Mouse (Mus musculus) MEL (cell line): ENCODE data around the gene Tubgcp3. TPM values are rescaled to one million over a fixed set of nuclear protein-coding genes. Genes with fewer than 3 reads are reported as not detected.
A peak's percentile ranks its signal among the peaks of the same experiment; 100 is the strongest.

Source experiments
- DNase-seq: peaks from one replicate; pipeline ENCODE4 v3.0.0; 2011; ENCODE audit warnings: low read depth, low spot score
- H3K27ac ChIP-seq: 2 replicates; pipeline ENCODE4 v1.5.1; 2012; ENCODE audit warnings: low read depth, mild to moderate bottlenecking, control low read depth, low read length, moderate library complexity; ENCODE audit not compliant: control insufficient read depth
- H3K27me3 ChIP-seq, 2 experiments: fragments of 150-350 bp in 1 of 2; sonication (generic) in 1 of 2; 2 replicates each; pipeline ENCODE4 v1.6.1; 2012; ENCODE audit warnings: low read length in 2 of 2, mild to moderate bottlenecking in 2 of 2, improper control_type of control experiment in 1 of 2, moderate library complexity in 1 of 2; ENCODE audit not compliant: insufficient read depth in 2 of 2, control insufficient read depth in 1 of 2
- H3K36me3 ChIP-seq, 2 experiments: 2 replicates each; pipeline ENCODE4 v1.6.1; 2012 to 2014; ENCODE audit warnings: low read length in 2 of 2, improper control_type of control experiment in 1 of 2, inconsistent platforms in 1 of 2, mild to moderate bottlenecking in 1 of 2; ENCODE audit not compliant: insufficient read depth in 2 of 2, control insufficient read depth in 1 of 2
- H3K4me1 ChIP-seq, 2 experiments: fragments of 150-350 bp in 1 of 2; sonication (generic) in 1 of 2; 2 replicates each; pipeline ENCODE4 v1.6.1; 2012; ENCODE audit warnings: low read length in 2 of 2, improper control_type of control experiment in 1 of 2, mild to moderate bottlenecking in 1 of 2; ENCODE audit not compliant: insufficient read depth in 2 of 2, control insufficient read depth in 1 of 2
- H3K4me3 ChIP-seq, 2 experiments: fragments of 150-350 bp in 1 of 2; sonication (generic) in 1 of 2; 2 replicates each; pipeline ENCODE4 v1.5.1; 2012; ENCODE audit warnings: low read depth in 2 of 2, low read length in 2 of 2, mild to moderate bottlenecking in 2 of 2, moderate library complexity in 2 of 2, control low read depth in 1 of 2, improper control_type of control experiment in 1 of 2; ENCODE audit not compliant: control insufficient read depth in 1 of 2, insufficient read depth in 1 of 2
- H3K79me2 ChIP-seq: 2 replicates; pipeline ENCODE4 v1.6.1; 2012; ENCODE audit warnings: mild to moderate bottlenecking, low read length, moderate library complexity; ENCODE audit not compliant: control insufficient read depth, poor library complexity, insufficient read depth
- H3K9ac ChIP-seq: 2 replicates; pipeline ENCODE4 v1.6.1; 2012; ENCODE audit warnings: low read depth, mild to moderate bottlenecking, control low read depth, low read length, moderate library complexity; ENCODE audit not compliant: control insufficient read depth, poor library complexity, severe bottlenecking
- H3K9me3 ChIP-seq: fragments of 150-350 bp; sonication (generic); replicated peaks from 2 replicates; pipeline ENCODE4 v1.6.1; 2012; ENCODE audit warnings: mild to moderate bottlenecking, low read length, improper control_type of control experiment, moderate library complexity; ENCODE audit not compliant: insufficient read depth
- BHLHE40 ChIP-seq: IDR thresholded peaks from 2 replicates; pipeline ENCODE4 v1.6.1; 2012; ENCODE audit warnings: low read depth, mild to moderate bottlenecking, inconsistent platforms, low read length, improper control_type of control experiment, borderline replicate concordance
- CHD1 ChIP-seq: IDR thresholded peaks from 2 replicates; pipeline ENCODE4 v1.6.1; 2012; ENCODE audit warnings: low read depth, mild to moderate bottlenecking, inconsistent platforms, low read length, improper control_type of control experiment
- CHD2 ChIP-seq: IDR thresholded peaks from 2 replicates; pipeline ENCODE4 v1.6.1; 2011; ENCODE audit warnings: low read length, improper control_type of control experiment
- CTCF ChIP-seq, 3 experiments: IDR thresholded peaks in 2 of 3; conservative IDR thresholded peaks in 1 of 3; 2 replicates each; pipeline ENCODE4 v1.5.1; 2011 to 2012; ENCODE audit warnings: low read length in 3 of 3, low read depth in 2 of 3, mild to moderate bottlenecking in 2 of 3, improper control_type of control experiment in 1 of 3, inconsistent platforms in 1 of 3, mixed read lengths in 1 of 3, moderate library complexity in 1 of 3; ENCODE audit not compliant: control insufficient read depth in 1 of 3, insufficient read depth in 1 of 3, poor library complexity in 1 of 3, severe bottlenecking in 1 of 3
- E2F4 ChIP-seq: IDR thresholded peaks from 2 replicates; pipeline ENCODE4 v1.6.1; 2011; ENCODE audit warnings: low read depth, low read length, improper control_type of control experiment, borderline replicate concordance
- EP300 ChIP-seq, 2 experiments: IDR thresholded peaks; 2 replicates each; pipeline ENCODE4 v1.6.1; 2011; ENCODE audit warnings: improper control_type of control experiment in 2 of 2, low read length in 2 of 2, low read depth in 1 of 2, mild to moderate bottlenecking in 1 of 2
- ETS1 ChIP-seq: IDR thresholded peaks from 2 replicates; pipeline ENCODE4 v1.6.1; 2012; ENCODE audit warnings: low read depth, mild to moderate bottlenecking, inconsistent platforms, low read length, improper control_type of control experiment, moderate library complexity
- GABPA ChIP-seq: IDR thresholded peaks from 2 replicates; pipeline ENCODE4 v1.6.1; 2012; ENCODE audit warnings: low read depth, mild to moderate bottlenecking, inconsistent platforms, low read length, improper control_type of control experiment, moderate library complexity
- GATA1 ChIP-seq: IDR thresholded peaks from 2 replicates; pipeline ENCODE4 v1.6.1; 2011; ENCODE audit warnings: low read depth, low read length, improper control_type of control experiment
- HCFC1 ChIP-seq: IDR thresholded peaks from 2 replicates; pipeline ENCODE4 v1.6.1; 2012; ENCODE audit warnings: low read depth, mild to moderate bottlenecking, inconsistent platforms, low read length, improper control_type of control experiment, moderate library complexity
- JUND ChIP-seq: IDR thresholded peaks from 2 replicates; pipeline ENCODE4 v1.6.1; 2011; ENCODE audit warnings: low read depth, mild to moderate bottlenecking, improper control_type of control experiment, low read length
- KAT2A ChIP-seq: conservative IDR thresholded peaks from 2 replicates; pipeline ENCODE4 v1.6.1; 2012; ENCODE audit warnings: low read depth, low read length, improper control_type of control experiment, inconsistent platforms
- MAFK ChIP-seq: IDR thresholded peaks from 2 replicates; pipeline ENCODE4 v1.6.1; 2011; ENCODE audit warnings: low read depth, mild to moderate bottlenecking, low read length, improper control_type of control experiment, borderline replicate concordance
- MAX ChIP-seq: IDR thresholded peaks from 2 replicates; pipeline ENCODE4 v1.6.1; 2011; ENCODE audit warnings: low read length, improper control_type of control experiment
- MAZ ChIP-seq: IDR thresholded peaks from 2 replicates; pipeline ENCODE4 v1.6.1; 2012; ENCODE audit warnings: low read depth, mild to moderate bottlenecking, inconsistent platforms, low read length, improper control_type of control experiment
- MEF2A ChIP-seq: IDR thresholded peaks from 2 replicates; pipeline ENCODE4 v1.6.1; 2014; ENCODE audit warnings: low read depth, mild to moderate bottlenecking, inconsistent platforms, low read length, improper control_type of control experiment; ENCODE audit not compliant: poor library complexity, insufficient replicate concordance, severe bottlenecking; ENCODE audit errors: extremely low read depth
- MXI1 ChIP-seq: IDR thresholded peaks from 2 replicates; pipeline ENCODE4 v1.6.1; 2011; ENCODE audit warnings: mild to moderate bottlenecking, low read depth, low read length, improper control_type of control experiment
- MYB ChIP-seq: IDR thresholded peaks from 2 replicates; pipeline ENCODE4 v1.6.1; 2011; ENCODE audit warnings: mild to moderate bottlenecking, low read depth, low read length, improper control_type of control experiment
- MYC ChIP-seq: IDR thresholded peaks from 2 replicates; pipeline ENCODE4 v1.6.1; 2011; ENCODE audit warnings: low read depth, mild to moderate bottlenecking, low read length, improper control_type of control experiment, moderate library complexity
- NELFE ChIP-seq: IDR thresholded peaks from 2 replicates; pipeline ENCODE4 v1.6.1; 2011; ENCODE audit warnings: low read depth, low read length, improper control_type of control experiment
- NRF1 ChIP-seq: IDR thresholded peaks from 2 replicates; pipeline ENCODE4 v1.6.1; 2014; ENCODE audit warnings: low read depth, mild to moderate bottlenecking, inconsistent platforms, low read length, improper control_type of control experiment, moderate library complexity; ENCODE audit not compliant: poor library complexity, insufficient read depth, severe bottlenecking
- POLR2A ChIP-seq, 2 experiments: IDR thresholded peaks; 2 replicates each; pipeline ENCODE4 v1.6.1; 2011 to 2012; ENCODE audit warnings: low read length in 2 of 2, mild to moderate bottlenecking in 2 of 2, control low read depth in 1 of 2, improper control_type of control experiment in 1 of 2, low read depth in 1 of 2, moderate library complexity in 1 of 2; ENCODE audit not compliant: control insufficient read depth in 1 of 2, insufficient read depth in 1 of 2, poor library complexity in 1 of 2
- POLR2AphosphoS2 ChIP-seq: IDR thresholded peaks from 2 replicates; pipeline ENCODE4 v1.6.1; 2011; ENCODE audit warnings: low read length, improper control_type of control experiment
- POLR2AphosphoS5 ChIP-seq: IDR thresholded peaks from 2 replicates; pipeline ENCODE4 v1.6.1; 2012; ENCODE audit warnings: low read depth, borderline replicate concordance, mild to moderate bottlenecking, inconsistent platforms, low read length, moderate library complexity, mixed read lengths
- RAD21 ChIP-seq: IDR thresholded peaks from 2 replicates; pipeline ENCODE4 v1.6.1; 2011; ENCODE audit warnings: mild to moderate bottlenecking, low read depth, low read length, improper control_type of control experiment
- SMC3 ChIP-seq: IDR thresholded peaks from 2 replicates; pipeline ENCODE4 v1.6.1; 2011; ENCODE audit warnings: low read depth, low read length, improper control_type of control experiment
- TAL1 ChIP-seq: IDR thresholded peaks from 2 replicates; pipeline ENCODE4 v1.6.1; 2012; ENCODE audit warnings: mild to moderate bottlenecking, inconsistent platforms, low read length, moderate library complexity, mixed read lengths
- TBP ChIP-seq: IDR thresholded peaks from 2 replicates; pipeline ENCODE4 v1.8.0; 2011; ENCODE audit warnings: low read depth, low read length, improper control_type of control experiment
- TCF12 ChIP-seq: IDR thresholded peaks from 2 replicates; pipeline ENCODE4 v1.6.1; 2014; ENCODE audit warnings: low read depth, mild to moderate bottlenecking, inconsistent platforms, low read length, improper control_type of control experiment, moderate library complexity
- USF1 ChIP-seq: IDR thresholded peaks from 2 replicates; pipeline ENCODE4 v1.6.1; 2014; ENCODE audit warnings: low read depth, mild to moderate bottlenecking, inconsistent platforms, low read length, improper control_type of control experiment, moderate library complexity
- USF2 ChIP-seq, 2 experiments: IDR thresholded peaks; 2 replicates each; pipeline ENCODE4 v1.6.1; 2011 to 2012; ENCODE audit warnings: improper control_type of control experiment in 2 of 2, low read length in 2 of 2, borderline replicate concordance in 1 of 2, inconsistent platforms in 1 of 2, low read depth in 1 of 2, mild to moderate bottlenecking in 1 of 2; ENCODE audit not compliant: insufficient read depth in 1 of 2
- ZC3H11A ChIP-seq: IDR thresholded peaks from 2 replicates; pipeline ENCODE4 v1.6.1; 2012; ENCODE audit warnings: low read depth, mild to moderate bottlenecking, inconsistent platforms, low read length, improper control_type of control experiment
- ZKSCAN1 ChIP-seq: IDR thresholded peaks from 2 replicates; pipeline ENCODE4 v1.6.1; 2012; ENCODE audit warnings: low read depth, mild to moderate bottlenecking, inconsistent platforms, low read length, improper control_type of control experiment, moderate library complexity
- ZMIZ1 ChIP-seq: IDR thresholded peaks from 2 replicates; pipeline ENCODE4 v1.6.1; 2012; ENCODE audit warnings: low read depth, mild to moderate bottlenecking, inconsistent platforms, low read length, improper control_type of control experiment, moderate library complexity
- ZNF384 ChIP-seq: IDR thresholded peaks from 2 replicates; pipeline ENCODE4 v1.6.1; 2012; ENCODE audit warnings: low read depth, mild to moderate bottlenecking, inconsistent platforms, low read length, improper control_type of control experiment
- polyA plus RNA-seq, 2 experiments: library from polyadenylated mRNA; stranded (reverse) in 1 of 2; unstranded in 1 of 2; fragments of >175 nt in 1 of 2; fragments of >200 nt in 1 of 2; gene quantifications; 2 replicates each; pipeline versions ENCODE4 v1.2.1 to v1.2.4; 2012; ENCODE audit warnings: low replicate concordance in 2 of 2, low read depth in 1 of 2; ENCODE audit not compliant: insufficient read length in 2 of 2, insufficient read depth in 1 of 2, missing spikeins in 1 of 2
- total RNA-seq: library from RNA; depleted of rRNA; stranded (reverse); fragments of 300-350 nt; gene quantifications from 2 replicates; pipeline ENCODE4 v1.2.3, GENCODE M21; 2012; rRNA removed

The Tubgcp3 gene
- total RNA-seq (39.2 and 43.6 TPM in 2 replicates), polyA plus RNA-seq (10 to 100 TPM; 60.2 to 87.7 TPM)

DNA sequence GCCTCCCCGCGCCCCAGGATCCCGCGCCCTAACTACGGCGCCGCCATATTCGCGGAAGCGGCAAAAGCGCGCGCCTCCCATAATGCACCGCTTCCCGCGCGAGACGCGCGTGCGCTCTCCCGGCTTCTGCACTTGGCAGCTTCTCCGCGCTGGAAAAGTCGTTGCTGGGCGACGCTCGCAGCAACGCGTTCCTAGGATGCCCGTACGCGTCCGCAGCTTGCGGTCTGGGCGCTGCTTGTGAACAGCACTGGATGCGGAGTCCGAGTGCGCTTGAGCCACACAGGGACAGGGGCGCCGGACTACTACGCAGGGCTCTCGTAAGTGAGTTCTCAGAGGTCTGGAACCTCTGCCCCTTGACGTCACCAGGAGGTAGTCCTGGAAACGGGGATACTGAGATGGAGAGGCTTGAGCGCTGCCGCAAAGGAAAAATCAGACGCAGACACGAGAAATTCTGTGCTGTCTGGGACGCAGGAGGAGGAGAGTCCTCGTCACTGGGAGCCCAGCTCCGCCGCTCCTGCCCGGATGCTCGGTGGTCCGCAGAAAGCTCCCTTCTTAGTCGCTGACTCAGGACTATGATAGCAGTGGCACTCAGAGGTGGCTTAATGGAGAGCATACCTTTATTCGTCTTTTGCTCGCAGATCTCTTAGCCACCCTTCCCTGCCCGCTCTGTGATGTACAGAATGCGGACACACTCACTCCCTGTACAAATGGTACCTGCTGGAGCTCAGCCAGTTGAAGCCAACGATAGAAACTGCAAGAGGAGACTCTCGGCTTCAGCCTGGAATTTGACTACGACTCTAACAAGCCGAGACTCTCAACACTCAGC, at the start of gene Tubgcp3:
Gene Tubgcp3 (minus strand): TSS at position 193 of the 826 bp plus-strand sequence.
- DNase-seq: peak; percentile 92
- Histone ChIP-seq H3K4me1 (peaks cover 2 to 9% of the 10 kb centered on the region in 2 experiments; a peak in 3 of 4 replicates), H3K9ac (peak within 1 kb of the TSS; percentile 94), H3K27me3 (no peaks in the 10 kb centered on the region; a peak in 1 of 4 replicates), H3K27ac (peak within 1 kb of the TSS; percentile 56), H3K9me3 (no peaks in the 10 kb centered on the region), H3K79me2 (peaks cover 41% of the 10 kb centered on the region), H3K36me3 (peaks cover 6 to 8% of the 10 kb centered on the region in 2 experiments), H3K4me3 (peak within 1 kb of the TSS; percentile 66 to 93)
- no peak for TF ChIP-seq TCF12
- TF ChIP-seq USF1: no peak
- no peak for TF ChIP-seq ZC3H11A
- no peak for TF ChIP-seq MYC
- no peak for TF ChIP-seq USF2 (IDR thresholded peaks at IDR 0.05; ENCODE audit: borderline replicate concordance in 1 of 2, insufficient read depth in 1 of 2, low read depth in 1 of 2, low read length in 2 of 2)
- no peak; the same call in 1 of the 2 replicates for TF ChIP-seq KAT2A
- TF ChIP-seq NRF1: peak; percentile 80
- no peak for TF ChIP-seq ZNF384
- TF ChIP-seq EP300 (IDR thresholded peaks at IDR 0.05; ENCODE audit: low read depth in 1 of 2, low read length in 2 of 2): no peak
- TF ChIP-seq CTCF (IDR thresholded peaks at IDR 0.05 in 2 of 3, conservative IDR thresholded peaks at IDR 0.05 in 1 of 3; ENCODE audit: control insufficient read depth in 1 of 3, insufficient read depth in 1 of 3, low read depth in 2 of 3, low read length in 3 of 3, poor library complexity in 1 of 3, severe bottlenecking in 1 of 3): no peak
- no peak for TF ChIP-seq CHD1
- no peak for TF ChIP-seq CHD2
- TF ChIP-seq MAFK: no peak
- TF ChIP-seq POLR2A (IDR thresholded peaks at IDR 0.05; ENCODE audit: control insufficient read depth in 1 of 2, insufficient read depth in 1 of 2, low read depth in 1 of 2, low read length in 2 of 2, poor library complexity in 1 of 2): peak; percentile 84 to 85; a peak in 3 of 4 replicates
- TF ChIP-seq MAX: no peak; the same call in 1 of the 2 replicates
- 0 out of 2 replicates have a peak, but pooled peaks have one; percentile 39 for TF ChIP-seq POLR2AphosphoS2
- no peak for TF ChIP-seq ZMIZ1
- peak; percentile 64 for TF ChIP-seq TBP
- no peak for TF ChIP-seq MAZ
- TF ChIP-seq ZKSCAN1: no peak
- peak; percentile 88 for TF ChIP-seq HCFC1
- no peak for TF ChIP-seq POLR2AphosphoS5
- no peak for TF ChIP-seq MYB
- TF ChIP-seq E2F4: peak; percentile 80; the same call in 1 of the 2 replicates
- TF ChIP-seq JUND: no peak
- no peak for TF ChIP-seq TAL1
- TF ChIP-seq GATA1: no peak
- TF ChIP-seq MEF2A: no peak
- TF ChIP-seq BHLHE40: no peak
- no peak for TF ChIP-seq GABPA
- TF ChIP-seq MXI1: peak; percentile 68; the same call in 1 of the 2 replicates
- TF ChIP-seq RAD21: no peak
- no peak for TF ChIP-seq SMC3
- TF ChIP-seq ETS1: no peak
- peak; percentile 56 for TF ChIP-seq NELFE
